Mouse (Mus musculus) CH12.LX (cell line): ENCODE data around the gene Krt19. TPM values are rescaled to one million over a fixed set of nuclear protein-coding genes. Genes with fewer than 3 reads are reported as not detected.

ENCODE experiments used
- DNase-seq: peaks from one replicate; pipeline ENCODE4 v3.0.0-alpha.2; 2013; ENCODE audit errors: extremely low read depth
- H3K27ac ChIP-seq: 2 replicates; pipeline ENCODE4 v1.5.1; 2012; ENCODE audit warnings: low read depth, mild to moderate bottlenecking, control low read depth, moderate library complexity; ENCODE audit not compliant: insufficient read depth
- H3K27me3 ChIP-seq: replicated peaks from 2 replicates; pipeline ENCODE3; 2012; ENCODE audit warnings: inconsistent platforms
- H3K36me3 ChIP-seq, 2 experiments: replicated peaks in 1 of 2; 2 replicates each; pipeline versions ENCODE3 to v1.6.1; 2012; ENCODE audit warnings: inconsistent platforms in 1 of 2, low read length in 1 of 2, mild to moderate bottlenecking in 1 of 2, mixed read lengths in 1 of 2, moderate library complexity in 1 of 2; ENCODE audit not compliant: control insufficient read depth in 1 of 2, insufficient read depth in 1 of 2
- H3K4me1 ChIP-seq, 2 experiments: 2 replicates each; pipeline ENCODE4 v1.6.1; 2012; ENCODE audit warnings: inconsistent platforms in 1 of 2, moderate library complexity in 1 of 2; ENCODE audit not compliant: insufficient read depth in 2 of 2, control insufficient read depth in 1 of 2
- H3K4me2 ChIP-seq: 2 replicates; pipeline ENCODE4 v1.6.1; 2012; ENCODE audit warnings: low read depth, mild to moderate bottlenecking, control low read depth; ENCODE audit not compliant: poor library complexity, insufficient read depth, severe bottlenecking
- H3K4me3 ChIP-seq, 3 experiments: fragments of 150-350 bp in 1 of 3; sonication (generic) in 1 of 3; replicated peaks in 1 of 3; 2 replicates each; pipeline versions ENCODE3 to v1.5.1; 2011 to 2012; ENCODE audit warnings: low read depth in 2 of 3, low read length in 2 of 3, mild to moderate bottlenecking in 2 of 3, moderate library complexity in 2 of 3, control low read depth in 1 of 3, improper control_type of control experiment in 1 of 3, inconsistent platforms in 1 of 3, mixed read lengths in 1 of 3; ENCODE audit not compliant: poor library complexity in 1 of 3
- H3K79me2 ChIP-seq: replicated peaks from 2 replicates; pipeline ENCODE4 v1.6.1; 2012; ENCODE audit warnings: mild to moderate bottlenecking, moderate library complexity; ENCODE audit not compliant: control insufficient read depth, poor library complexity, insufficient read depth, severe bottlenecking; ENCODE audit errors: extremely low read depth
- H3K9ac ChIP-seq: 2 replicates; pipeline ENCODE4 v1.6.1; 2012; ENCODE audit warnings: low read depth, mild to moderate bottlenecking, control low read depth, moderate library complexity; ENCODE audit not compliant: insufficient read depth
- H3K9me3 ChIP-seq: replicated peaks from 2 replicates; pipeline ENCODE3; 2012; ENCODE audit warnings: low read length, inconsistent platforms, mixed read lengths
- BHLHE40 ChIP-seq: IDR thresholded peaks from 2 replicates; pipeline ENCODE4 v1.6.1; 2011; ENCODE audit warnings: mild to moderate bottlenecking, low read depth, low read length, improper control_type of control experiment
- CHD1 ChIP-seq: IDR thresholded peaks from 2 replicates; pipeline ENCODE4 v1.6.1; 2012; ENCODE audit warnings: low read depth, low read length, improper control_type of control experiment, inconsistent platforms
- CHD2 ChIP-seq: IDR thresholded peaks from 2 replicates; pipeline ENCODE4 v1.6.1; 2011; ENCODE audit warnings: low read length, improper control_type of control experiment
- CTCF ChIP-seq, 2 experiments: IDR thresholded peaks in 1 of 2; conservative IDR thresholded peaks in 1 of 2; 2 replicates each; pipeline ENCODE4 v1.5.1; 2011 to 2012; ENCODE audit warnings: low read depth in 2 of 2, low read length in 2 of 2, improper control_type of control experiment in 1 of 2, inconsistent platforms in 1 of 2, mild to moderate bottlenecking in 1 of 2, moderate library complexity in 1 of 2
- E2F4 ChIP-seq: IDR thresholded peaks from 2 replicates; pipeline ENCODE4 v1.6.1; 2011; ENCODE audit warnings: low read depth, low read length, improper control_type of control experiment; ENCODE audit not compliant: insufficient replicate concordance
- EP300 ChIP-seq: IDR thresholded peaks from 2 replicates; pipeline ENCODE4 v1.6.1; 2011; ENCODE audit warnings: low read length, improper control_type of control experiment
- ETS1 ChIP-seq: conservative IDR thresholded peaks from 2 replicates; pipeline ENCODE4 v1.6.1; 2012; ENCODE audit warnings: low read depth, mild to moderate bottlenecking, inconsistent platforms, low read length, improper control_type of control experiment, moderate library complexity
- GABPA ChIP-seq: IDR thresholded peaks from 2 replicates; pipeline ENCODE4 v1.6.1; 2012; ENCODE audit warnings: low read depth, low read length, improper control_type of control experiment, inconsistent platforms; ENCODE audit not compliant: insufficient replicate concordance
- HCFC1 ChIP-seq: IDR thresholded peaks from 2 replicates; pipeline ENCODE4 v1.6.1; 2012; ENCODE audit warnings: low read depth, mild to moderate bottlenecking, inconsistent platforms, low read length, improper control_type of control experiment
- IRF4 ChIP-seq: IDR thresholded peaks from 2 replicates; pipeline ENCODE4 v1.6.1; 2014; ENCODE audit warnings: low read depth, mild to moderate bottlenecking, inconsistent platforms, low read length, improper control_type of control experiment
- MAFK ChIP-seq: IDR thresholded peaks from 2 replicates; pipeline ENCODE4 v1.6.1; 2011; ENCODE audit warnings: low read length, improper control_type of control experiment; ENCODE audit not compliant: insufficient replicate concordance
- MAX ChIP-seq: IDR thresholded peaks from 2 replicates; pipeline ENCODE4 v1.6.1; 2011; ENCODE audit warnings: low read length, improper control_type of control experiment
- MAZ ChIP-seq: IDR thresholded peaks from 2 replicates; pipeline ENCODE4 v1.6.1; 2012; ENCODE audit warnings: low read depth, mild to moderate bottlenecking, inconsistent platforms, low read length, improper control_type of control experiment, moderate library complexity
- MEF2A ChIP-seq: IDR thresholded peaks from 2 replicates; pipeline ENCODE4 v1.6.1; 2014; ENCODE audit warnings: low read depth, mild to moderate bottlenecking, inconsistent platforms, low read length, improper control_type of control experiment, borderline replicate concordance
- MYC ChIP-seq: IDR thresholded peaks from 2 replicates; pipeline ENCODE4 v1.6.1; 2011; ENCODE audit warnings: low read depth, mild to moderate bottlenecking, improper control_type of control experiment, low read length
- PAX5 ChIP-seq: IDR thresholded peaks from 2 replicates; pipeline ENCODE4 v1.6.1; 2012; ENCODE audit warnings: low read length, inconsistent platforms, mixed read lengths
- POLR2AphosphoS2 ChIP-seq: IDR thresholded peaks from 2 replicates; pipeline ENCODE4 v1.6.1; 2011; ENCODE audit warnings: low read depth, low read length, improper control_type of control experiment
- RAD21 ChIP-seq: IDR thresholded peaks from 2 replicates; pipeline ENCODE4 v1.6.1; 2011; ENCODE audit warnings: low read depth, mild to moderate bottlenecking, low read length, improper control_type of control experiment, moderate library complexity
- SIN3A ChIP-seq: IDR thresholded peaks from 2 replicates; pipeline ENCODE4 v1.6.1; 2012; ENCODE audit warnings: low read length, improper control_type of control experiment, inconsistent platforms
- TBP ChIP-seq: conservative IDR thresholded peaks from 2 replicates; pipeline ENCODE4 v1.6.1; 2011; ENCODE audit warnings: low read depth, low read length, improper control_type of control experiment
- TCF12 ChIP-seq: IDR thresholded peaks from 2 replicates; pipeline ENCODE4 v1.6.1; 2014; ENCODE audit warnings: low read depth, mild to moderate bottlenecking, inconsistent platforms, low read length, improper control_type of control experiment
- UBTF ChIP-seq: IDR thresholded peaks from 2 replicates; pipeline ENCODE4 v1.6.1; 2012; ENCODE audit warnings: low read depth, mild to moderate bottlenecking, inconsistent platforms, low read length, improper control_type of control experiment, moderate library complexity
- USF1 ChIP-seq: IDR thresholded peaks from 2 replicates; pipeline ENCODE4 v1.6.1; 2014; ENCODE audit warnings: low read depth, mild to moderate bottlenecking, inconsistent platforms, low read length, improper control_type of control experiment
- USF2 ChIP-seq: conservative IDR thresholded peaks from 2 replicates; pipeline ENCODE4 v1.6.1; 2011; ENCODE audit warnings: low read depth, low read length, improper control_type of control experiment
- ZKSCAN1 ChIP-seq: IDR thresholded peaks from 2 replicates; pipeline ENCODE4 v1.6.1; 2012; ENCODE audit warnings: low read depth, inconsistent platforms, low read length, improper control_type of control experiment, borderline replicate concordance
- ZNF384 ChIP-seq: IDR thresholded peaks from 2 replicates; pipeline ENCODE4 v1.6.1; 2012; ENCODE audit warnings: low read depth, low read length, improper control_type of control experiment, inconsistent platforms
- dilution Hi-C: fragments of 300-500 bp; cut with MboI; formaldehyde crosslinking; loops from 2 replicates; pipeline ENCODE4 v1.14.3; 2020; ENCODE audit warnings: low sequenced_read_pairs; ENCODE audit not compliant: extremely low pct_unique_long_range_greater_than_20kb, extremely low pct_ligation_motif_present
- in situ Hi-C: fragments of 300-500 bp; cut with MboI; formaldehyde crosslinking; loops from 3 replicates; pipeline ENCODE4 v1.14.3; 2019; ENCODE audit warnings: low sequenced_read_pairs, low pct_ligation_motif_present, low pct_unique_long_range_greater_than_20kb, mixed read lengths
- polyA plus RNA-seq: library from polyadenylated mRNA; unstranded; fragments of >175 nt; gene quantifications from 2 replicates; pipeline ENCODE4 v1.2.1, GENCODE M21; 2012; ENCODE audit warnings: low read depth; ENCODE audit not compliant: insufficient read length
- total RNA-seq, 2 experiments: library from RNA; depleted of rRNA; stranded (reverse); fragments of 300-350 nt in 1 of 2; fragments of >200 nt in 1 of 2; gene quantifications; 2 replicates each; pipeline ENCODE4 v1.2.3; 2012 to 2014

The Krt19 gene
- total and polyA plus RNA-seq, 3 experiments, result 0.17 TPM; not detected in 2

DNA sequence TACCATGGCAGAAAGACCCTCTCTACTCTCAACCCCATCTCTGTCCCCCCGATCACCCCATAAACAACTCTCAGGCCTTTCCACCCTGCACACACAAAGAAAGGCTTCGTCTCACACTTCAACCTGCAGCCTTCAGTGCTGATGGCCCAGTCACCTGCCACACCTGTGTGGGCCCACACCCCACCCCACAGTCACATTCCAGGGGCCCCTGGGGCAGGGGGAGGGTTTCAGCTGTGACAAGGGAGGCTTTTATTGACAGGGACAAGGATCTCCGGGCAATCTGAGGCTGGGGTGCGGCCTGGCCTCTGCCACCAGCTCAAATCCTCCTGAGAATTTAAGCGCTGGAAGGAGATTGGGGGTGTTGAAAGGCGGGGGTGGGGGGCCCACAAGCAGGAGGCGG lies 9.7 kb downstream of the Krt19 start:
- no peaks in the 10 kb centered on the region for H3K79me2 ChIP-seq
- no peak overlapping the region for H3K4me2 ChIP-seq
- H3K36me3 ChIP-seq, result no peaks in the 10 kb centered on the region
- H3K9me3 ChIP-seq, result no peaks in the 10 kb centered on the region
- H3K4me3 ChIP-seq, result no peak overlapping the region
- peaks cover 86% of the 10 kb centered on the region for H3K27me3 ChIP-seq
- DNase-seq, result no peak
- in situ Hi-C loops, result no loop called here
- H3K27ac ChIP-seq, result no peak overlapping the region
- no peak overlapping the region for H3K9ac ChIP-seq
- dilution Hi-C loops, result no loop called here
- TF ChIP-seq EP300 (no peak), TBP (no peak), UBTF (no peak), USF2 (no peak), MAX (no peak), IRF4 (no peak), POLR2AphosphoS2 (no peak), ETS1 (no peak), TCF12 (no peak), PAX5 (no peak), RAD21 (no peak), MAZ (no peak), CTCF (conservative IDR thresholded peaks at IDR 0.05 in 1 of 2, IDR thresholded peaks at IDR 0.05 in 1 of 2; ENCODE audit: low read depth in 2 of 2, low read length in 2 of 2) (no peak), MYC (no peak), SIN3A (no peak), E2F4 (no peak), ZKSCAN1 (no peak), HCFC1 (no peak), CHD1 (no peak)
- no peaks in the 10 kb centered on the region for H3K4me1 ChIP-seq

DNA sequence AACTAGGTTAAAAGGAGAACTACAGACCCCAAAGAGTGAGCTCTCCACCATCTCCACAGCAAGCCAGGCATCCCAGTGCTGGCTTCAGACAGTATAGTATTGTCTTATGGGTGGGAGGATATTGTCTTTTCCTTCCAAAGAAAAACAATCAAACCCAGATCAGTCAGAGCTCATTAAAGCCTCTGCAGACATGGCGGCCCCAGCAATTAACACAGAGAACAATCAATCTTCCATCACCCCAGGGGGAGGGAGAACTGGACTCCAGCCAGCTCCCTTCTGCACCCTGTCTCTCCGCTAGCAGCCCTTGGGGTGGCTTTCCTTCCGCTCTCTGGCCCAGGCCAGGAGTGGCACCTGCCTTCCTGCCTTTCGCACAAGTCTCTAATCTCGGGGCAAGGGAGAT lies 10.8 kb downstream of the Krt19 start:
- Histone ChIP-seq H3K9ac (no peak overlapping the region), H3K4me2 (no peak overlapping the region), H3K4me3 (no peak overlapping the region), H3K79me2 (no peaks in the 10 kb centered on the region), H3K9me3 (no peaks in the 10 kb centered on the region), H3K27me3 (peaks cover 96% of the 10 kb centered on the region), H3K27ac (no peak overlapping the region), H3K4me1 (no peaks in the 10 kb centered on the region), H3K36me3 (no peaks in the 10 kb centered on the region)
- TF ChIP-seq USF1 (no peak), MAFK (no peak), BHLHE40 (no peak), EP300 (no peak), MEF2A (no peak), RAD21 (no peak), SIN3A (no peak), ETS1 (no peak), GABPA (no peak), HCFC1 (no peak), CHD2 (no peak), ZNF384 (no peak)
- no peak for DNase-seq
- dilution Hi-C loops (no loop called here), in situ Hi-C loops (no loop called here)
